Mouse (Mus musculus) frontal cortex, adult 2 months (tissue): Measurements from ENCODE around the gene Olfr483. TPM values are rescaled to one million over a fixed set of nuclear protein-coding genes. Genes with fewer than 3 reads are reported as not detected.

ENCODE experiments used
- DNase-seq, 2 experiments: peaks; one replicate each; pipeline ENCODE4 v3.0.0; 2022; ENCODE audit warnings: low spot score in 1 of 2; ENCODE audit errors: extremely low spot score in 1 of 2
- polyA plus RNA-seq: library from polyadenylated mRNA; depleted of rRNA; stranded (reverse); fragments of >200 nt; gene quantifications from 2 replicates; pipeline ENCODE4 v1.2.3, GENCODE M21; 2012; rRNA removed

Olfr483 gene
- not detected in 2 replicates for polyA plus RNA-seq

GRCm38 (mm10) chr7:108100549-108100948 is at the start of gene Olfr483:
Olfr483 (plus strand) TSS chr7:108100849.
- no peak for DNase-seq

- no peak for DNase-seq
Measured at GRCm38 (mm10) chr7:108067246-108067645, 33.4 kb upstream of the Olfr483 start, which contains the start of gene Olfr480. Olfr480 (minus strand) TSS chr7:108067346.

- DNase-seq = no peak
Measured at GRCm38 (mm10) chr7:108079555-108079954, 21.1 kb upstream of the Olfr483 start, which contains the start of gene Olfr481. Olfr481 (plus strand) TSS chr7:108079855.

DNA sequence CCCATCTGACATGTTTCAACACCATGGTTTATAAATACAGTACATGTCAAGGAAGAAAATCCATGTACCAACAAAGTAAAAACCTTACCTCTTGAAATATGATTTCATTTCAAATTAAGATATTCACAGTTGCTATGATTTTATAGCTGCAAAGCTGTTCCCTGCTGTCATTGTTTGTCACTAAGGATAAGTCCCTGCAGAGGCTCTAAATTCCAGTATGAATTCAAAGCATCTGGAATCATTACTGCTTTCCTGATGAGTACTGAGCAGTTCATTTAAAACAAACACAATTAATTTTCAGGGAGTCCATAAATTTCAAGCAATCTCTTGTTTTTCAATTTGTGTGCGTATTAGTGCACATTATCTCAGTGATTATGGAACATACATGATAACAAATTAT is 3.2 kb upstream of the Olfr483 start, which contains the start of gene Olfr482:
Gene Olfr482, minus strand, starts transcription at position 101 of the 400 bp plus-strand sequence.
- no peak for DNase-seq

DNA sequence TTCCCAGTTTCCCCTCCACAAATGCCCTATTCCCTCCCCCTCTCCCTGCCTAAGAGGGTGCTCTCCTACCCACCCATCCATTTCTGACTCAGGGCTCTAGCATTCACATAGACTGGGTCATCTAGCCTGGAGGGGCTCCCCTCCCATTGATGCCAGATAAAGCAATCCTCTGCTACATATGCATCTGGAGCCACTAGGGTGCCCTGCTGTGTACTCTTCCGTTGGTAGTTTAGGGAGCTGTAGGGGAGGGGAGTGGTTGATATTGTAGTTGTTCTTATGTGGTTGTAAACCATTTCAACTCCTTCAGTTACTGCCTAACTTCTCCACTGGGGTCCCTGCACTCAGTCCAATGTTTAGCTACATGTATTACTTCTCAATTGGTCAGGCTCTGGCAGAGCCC is 20.0 kb downstream of the Olfr483 start:
- no peak for DNase-seq

- DNase-seq = no peak
Measured at GRCm38 (mm10) chr7:108121416-108121815, 20.8 kb downstream of the Olfr483 start.

- no peak for DNase-seq
Measured at GRCm38 (mm10) chr7:108127349-108127748, 26.7 kb downstream of the Olfr483 start, which contains the start of gene Olfr484. Olfr484 (minus strand) TSS chr7:108127449.

Other genes with a start within 250 kb of the Olfr483 start
- not detected in 2 replicates for gene Olfr472, start 202.9 kb upstream of the Olfr483 start, polyA plus RNA-seq
- gene Olfr473, start 170.4 kb upstream of the Olfr483 start, polyA plus RNA-seq = not detected in 2 replicates
- gene Olfr474, start 146.2 kb upstream of the Olfr483 start, polyA plus RNA-seq = not detected in 2 replicates
- not detected in 2 replicates for gene Olfr476, start 136.0 kb upstream of the Olfr483 start, polyA plus RNA-seq
- gene Olfr477, start 114.2 kb upstream of the Olfr483 start, polyA plus RNA-seq = not detected in 2 replicates
- not detected in 2 replicates for gene Olfr478, start 66.9 kb upstream of the Olfr483 start, polyA plus RNA-seq
- not detected in 2 replicates for gene Olfr479, start 50.2 kb upstream of the Olfr483 start, polyA plus RNA-seq
- gene Olfr480, start 33.5 kb upstream of the Olfr483 start, polyA plus RNA-seq = not detected in 2 replicates
- not detected in 2 replicates for gene Olfr481, start 21.0 kb upstream of the Olfr483 start, polyA plus RNA-seq
- gene Olfr482, start 3.3 kb upstream of the Olfr483 start, polyA plus RNA-seq = 0.04 TPM in 1 of 2 replicates, not detected in the other
- gene Olfr484, start 26.6 kb downstream of the Olfr483 start, polyA plus RNA-seq = not detected in 2 replicates
- not detected in 2 replicates for gene Olfr485, start 59.0 kb downstream of the Olfr483 start, polyA plus RNA-seq
- not detected in 2 replicates for gene Olfr486, start 71.9 kb downstream of the Olfr483 start, polyA plus RNA-seq
- not detected in 2 replicates for gene Olfr487, start 113.8 kb downstream of the Olfr483 start, polyA plus RNA-seq
- gene Olfr488, start 157.5 kb downstream of the Olfr483 start, polyA plus RNA-seq = not detected in 2 replicates
- gene Olfr490, start 188.1 kb downstream of the Olfr483 start, polyA plus RNA-seq = not detected in 2 replicates
- not detected in 2 replicates for gene Olfr491, start 212.6 kb downstream of the Olfr483 start, polyA plus RNA-seq
- gene Olfr492, start 222.8 kb downstream of the Olfr483 start, polyA plus RNA-seq = not detected in 2 replicates
- gene Olfr493, start 246.1 kb downstream of the Olfr483 start, polyA plus RNA-seq = not detected in 2 replicates